Mouse (Mus musculus) intestine, embryonic 15.5 days (tissue): Measurements from ENCODE around the gene Iqsec3. TPM values are rescaled to one million over a fixed set of nuclear protein-coding genes. Genes with fewer than 3 reads are reported as not detected.

Experiments
- ATAC-seq: fragments of 200-750 bp; cut with Nextera tagmentation; 2 replicates; pipeline ENCODE4 v1.8.0; 2017; ENCODE audit warnings: moderate TSS enrichment, moderate library complexity
- H3K27ac ChIP-seq: fragments of 300-500 bp; sonication (generic); 2 replicates; pipeline ENCODE4 v1.5.1; 2015; ENCODE audit warnings: mild to moderate bottlenecking, inconsistent platforms
- H3K27me3 ChIP-seq: fragments of 300-500 bp; sonication (generic); replicated peaks from 2 replicates; pipeline ENCODE4 v1.6.1; 2015; ENCODE audit warnings: inconsistent platforms
- H3K36me3 ChIP-seq: fragments of 300-500 bp; sonication (generic); 2 replicates; pipeline ENCODE4 v1.6.1; 2015; ENCODE audit warnings: inconsistent platforms
- H3K4me1 ChIP-seq: fragments of 300-500 bp; sonication (generic); replicated peaks from 2 replicates; pipeline ENCODE4 v1.6.1; 2015; ENCODE audit warnings: inconsistent platforms
- H3K4me2 ChIP-seq: fragments of 300-500 bp; sonication (generic); replicated peaks from 2 replicates; pipeline ENCODE4 v1.6.1; 2015; ENCODE audit warnings: mild to moderate bottlenecking, inconsistent platforms
- H3K4me3 ChIP-seq: fragments of 300-500 bp; sonication (generic); replicated peaks from 2 replicates; pipeline ENCODE4 v1.5.1; 2015; ENCODE audit warnings: inconsistent platforms
- H3K9ac ChIP-seq: fragments of 300-500 bp; sonication (generic); 2 replicates; pipeline ENCODE4 v1.6.1; 2015; ENCODE audit warnings: inconsistent platforms
- H3K9me3 ChIP-seq: fragments of 300-500 bp; sonication (generic); 2 replicates; pipeline ENCODE4 v1.6.1; 2016; ENCODE audit warnings: inconsistent platforms
- WGBS: fragments of 180-500 bp; shearing (Covaris S2); methylation state at CpG from one replicate; pipeline ENCODE4 v1.1.7; 2015; 5-methylcytosine and 5-hydroxymethylcytosine counted together
- polyA plus RNA-seq: library from polyadenylated mRNA; unstranded; fragments of >200 nt; fragmentation: Nextera tagmentation; extraction: Ambion mirVana; gene quantifications from 2 replicates; pipeline ENCODE4 v1.2.1, GENCODE M21; 2015

The Iqsec3 gene
- polyA plus RNA-seq, 1 experiment from 2014 or later = 0.26 TPM

GRCm38 (mm10) chr6:121343771-121344123, 129.7 kb downstream of the Iqsec3 start:
- ATAC-seq = no peak
- no peak overlapping the region for H3K9ac ChIP-seq

GRCm38 (mm10) chr6:121343026-121343770, 130.3 kb downstream of the Iqsec3 start, which contains the start of gene Slc6a12:
Slc6a12 (plus strand) TSS chr6:121343076.
- 72% methylated on average over 15 of the region's 15 CpGs for WGBS
- no peak for ATAC-seq
- Histone ChIP-seq H3K4me3 (no peak within 1 kb of the TSS), H3K4me1 (no peaks in the 10 kb centered on the region), H3K27me3 (no peaks in the 10 kb centered on the region), H3K9ac (no peak within 1 kb of the TSS), H3K27ac (no peak within 1 kb of the TSS), H3K36me3 (no peaks in the 10 kb centered on the region), H3K9me3 (no peaks in the 10 kb centered on the region), H3K4me2 (no peak within 1 kb of the TSS)

More at GRCm38 (mm10) chr6:121343771-121344123, 129.7 kb downstream of the Iqsec3 start:
- Histone ChIP-seq H3K4me3 (no peak overlapping the region), H3K4me2 (no peak overlapping the region), H3K27me3 (no peaks in the 10 kb centered on the region), H3K9me3 (no peaks in the 10 kb centered on the region), H3K36me3 (no peaks in the 10 kb centered on the region), H3K4me1 (no peaks in the 10 kb centered on the region), H3K27ac (no peak overlapping the region)
- 58% methylated on average over 6 of the region's 6 CpGs for WGBS

- WGBS = 81% methylated on average over 6 of the region's 6 CpGs
- no peak for ATAC-seq
Observed at GRCm38 (mm10) chr6:121341650-121342049, 131.8 kb downstream of the Iqsec3 start.

GRCm38 (mm10) chr6:121338519-121338896, 135.0 kb downstream of the Iqsec3 start:
- WGBS = 41% methylated on average over 4 of the region's 4 CpGs

More at GRCm38 (mm10) chr6:121341650-121342049, 131.8 kb downstream of the Iqsec3 start:
- H3K9me3 ChIP-seq = no peaks in the 10 kb centered on the region
- no peak overlapping the region for H3K9ac ChIP-seq
- H3K4me1 ChIP-seq = no peaks in the 10 kb centered on the region
- H3K27ac ChIP-seq = no peak overlapping the region
- no peaks in the 10 kb centered on the region for H3K27me3 ChIP-seq
- no peak overlapping the region for H3K4me2 ChIP-seq
- no peak overlapping the region for H3K4me3 ChIP-seq
- no peaks in the 10 kb centered on the region for H3K36me3 ChIP-seq

GRCm38 (mm10) chr6:121337770-121338518, 135.5 kb downstream of the Iqsec3 start:
- no peaks in the 10 kb centered on the region for H3K36me3 ChIP-seq
- H3K4me3 ChIP-seq = no peak overlapping the region
- no peak overlapping the region for H3K27ac ChIP-seq
- H3K27me3 ChIP-seq = no peaks in the 10 kb centered on the region
- H3K4me2 ChIP-seq = no peak overlapping the region
- peak; percentile 78 for ATAC-seq
- H3K9ac ChIP-seq = no peak overlapping the region
- no peaks in the 10 kb centered on the region for H3K9me3 ChIP-seq
- WGBS = 35% methylated on average over 3 of the region's 3 CpGs
- H3K4me1 ChIP-seq = no peaks in the 10 kb centered on the region

More at GRCm38 (mm10) chr6:121338519-121338896, 135.0 kb downstream of the Iqsec3 start:
- H3K9ac ChIP-seq = no peak overlapping the region
- H3K4me2 ChIP-seq = no peak overlapping the region
- no peak overlapping the region for H3K27ac ChIP-seq
- no peaks in the 10 kb centered on the region for H3K36me3 ChIP-seq
- H3K4me3 ChIP-seq = no peak overlapping the region
- no peaks in the 10 kb centered on the region for H3K9me3 ChIP-seq
- H3K27me3 ChIP-seq = no peaks in the 10 kb centered on the region
- 0 out of 2 replicates have a peak, but pooled peaks have one; percentile 16 for ATAC-seq
- H3K4me1 ChIP-seq = no peaks in the 10 kb centered on the region

- Histone ChIP-seq H3K4me1 (no peaks in the 10 kb centered on the region), H3K9ac (no peak overlapping the region), H3K36me3 (no peaks in the 10 kb centered on the region), H3K27ac (no peak overlapping the region), H3K9me3 (no peaks in the 10 kb centered on the region), H3K27me3 (no peaks in the 10 kb centered on the region), H3K4me3 (no peak overlapping the region), H3K4me2 (no peak overlapping the region)
- 92% methylated on average over 9 of the region's 9 CpGs for WGBS
- no peak for ATAC-seq
Observed at GRCm38 (mm10) chr6:121337229-121337628, 136.2 kb downstream of the Iqsec3 start.

DNA sequence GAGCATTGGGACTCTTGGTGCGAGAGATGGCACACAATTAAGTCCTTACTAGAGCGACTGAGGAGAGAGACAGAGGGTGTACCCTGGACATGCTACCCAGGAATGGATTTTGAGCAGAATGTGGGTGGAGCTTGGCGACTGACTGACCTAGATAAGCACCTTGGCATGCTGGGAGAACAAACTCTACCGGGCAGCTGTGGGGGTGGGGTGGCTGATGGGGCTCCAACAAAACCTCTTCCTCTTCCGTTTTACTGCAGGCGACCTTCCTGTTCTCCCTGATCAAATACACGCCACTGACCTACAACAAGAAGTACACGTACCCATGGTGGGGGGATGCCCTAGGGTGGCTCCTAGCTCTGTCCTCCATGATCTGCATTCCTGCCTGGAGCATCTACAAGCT, 136.9 kb downstream of the Iqsec3 start:
- no peaks in the 10 kb centered on the region for H3K27me3 ChIP-seq
- H3K4me1 ChIP-seq = no peaks in the 10 kb centered on the region
- no peak overlapping the region for H3K27ac ChIP-seq
- H3K36me3 ChIP-seq = no peaks in the 10 kb centered on the region
- no peak overlapping the region for H3K4me2 ChIP-seq
- no peaks in the 10 kb centered on the region for H3K9me3 ChIP-seq
- H3K4me3 ChIP-seq = no peak overlapping the region
- peak; percentile 29; the same call in 1 of the 2 replicates for ATAC-seq
- 56% methylated on average over 8 of the region's 8 CpGs for WGBS
- H3K9ac ChIP-seq = no peak overlapping the region

DNA sequence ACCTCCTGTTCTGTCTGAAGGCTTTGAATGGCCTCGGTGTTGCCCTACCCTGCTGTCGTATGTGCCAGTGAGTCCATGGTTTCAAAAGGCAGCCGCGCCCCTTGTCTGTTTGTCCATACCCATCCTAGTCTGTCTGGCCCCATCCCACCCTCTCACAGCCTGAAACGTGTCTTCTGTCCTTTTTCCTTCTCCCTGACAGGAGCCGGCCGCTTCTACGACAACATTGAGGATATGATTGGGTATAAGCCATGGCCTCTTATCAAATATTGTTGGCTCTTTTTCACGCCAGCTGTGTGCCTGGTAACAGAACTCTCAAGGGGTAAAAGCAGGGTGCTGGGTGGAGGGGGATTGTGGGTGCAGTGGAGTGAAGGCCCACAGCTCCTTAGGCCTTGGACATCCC, 137.6 kb downstream of the Iqsec3 start:
- no peak overlapping the region for H3K4me2 ChIP-seq
- no peak for ATAC-seq
- 79% methylated on average over 9 of the region's 9 CpGs for WGBS
- H3K9me3 ChIP-seq = no peaks in the 10 kb centered on the region
- H3K4me3 ChIP-seq = no peak overlapping the region
- no peaks in the 10 kb centered on the region for H3K36me3 ChIP-seq
- no peaks in the 10 kb centered on the region for H3K27me3 ChIP-seq
- H3K4me1 ChIP-seq = no peaks in the 10 kb centered on the region
- H3K9ac ChIP-seq = no peak overlapping the region
- no peak overlapping the region for H3K27ac ChIP-seq

GRCm38 (mm10) chr6:121329848-121330508, 143.5 kb downstream of the Iqsec3 start:
- Histone ChIP-seq H3K27ac (no peak overlapping the region), H3K9ac (no peak overlapping the region), H3K27me3 (no peaks in the 10 kb centered on the region), H3K4me3 (no peak overlapping the region), H3K9me3 (no peaks in the 10 kb centered on the region), H3K36me3 (no peaks in the 10 kb centered on the region), H3K4me2 (no peak overlapping the region), H3K4me1 (no peaks in the 10 kb centered on the region)
- 19% methylated on average over 10 of the region's 10 CpGs for WGBS
- ATAC-seq = peak; percentile 47

DNA sequence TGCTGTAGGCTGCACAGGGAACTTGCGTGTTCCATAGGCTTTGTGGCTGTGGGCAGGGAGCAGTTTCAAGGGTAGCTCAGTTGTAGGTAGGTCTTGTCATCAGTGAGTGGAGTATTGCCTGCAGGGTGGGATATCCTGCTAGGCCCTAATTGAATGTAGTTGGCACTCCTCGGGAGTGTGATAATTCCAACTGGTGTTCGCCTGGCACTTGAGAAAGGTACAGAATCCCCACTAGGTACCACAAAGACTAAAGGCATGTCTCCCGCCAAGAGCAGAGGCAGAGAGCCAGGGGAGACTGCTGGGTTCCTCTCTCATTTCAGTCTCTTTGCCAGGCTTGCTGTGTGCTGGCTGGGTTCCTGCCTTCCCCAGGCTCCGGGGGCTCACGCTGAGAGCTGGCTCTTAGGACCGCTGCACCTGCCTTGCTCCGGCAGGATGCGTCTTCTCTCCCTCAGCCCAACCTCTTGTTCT, 145.0 kb downstream of the Iqsec3 start:
- no peak overlapping the region for H3K27ac ChIP-seq
- 77% methylated on average over 9 of the region's 9 CpGs for WGBS
- no peaks in the 10 kb centered on the region for H3K36me3 ChIP-seq
- H3K4me1 ChIP-seq = no peaks in the 10 kb centered on the region
- ATAC-seq = no peak
- H3K4me2 ChIP-seq = no peak overlapping the region
- H3K27me3 ChIP-seq = no peaks in the 10 kb centered on the region
- no peak overlapping the region for H3K9ac ChIP-seq
- no peaks in the 10 kb centered on the region for H3K9me3 ChIP-seq
- H3K4me3 ChIP-seq = no peak overlapping the region

GRCm38 (mm10) chr6:121326486-121327069, 146.9 kb downstream of the Iqsec3 start:
- 44% methylated on average over 10 of the region's 10 CpGs for WGBS
- no peak overlapping the region for H3K4me3 ChIP-seq
- H3K27me3 ChIP-seq = no peaks in the 10 kb centered on the region
- H3K9ac ChIP-seq = no peak overlapping the region
- H3K4me1 ChIP-seq = no peaks in the 10 kb centered on the region
- H3K9me3 ChIP-seq = no peaks in the 10 kb centered on the region
- no peak overlapping the region for H3K27ac ChIP-seq
- no peak for ATAC-seq
- H3K4me2 ChIP-seq = no peak overlapping the region
- H3K36me3 ChIP-seq = no peaks in the 10 kb centered on the region

GRCm38 (mm10) chr6:121325740-121326139, 147.7 kb downstream of the Iqsec3 start:
- no peak overlapping the region for H3K4me2 ChIP-seq
- H3K27ac ChIP-seq = no peak overlapping the region
- WGBS = 62% methylated on average over 9 of the region's 9 CpGs
- H3K36me3 ChIP-seq = no peaks in the 10 kb centered on the region
- H3K9ac ChIP-seq = no peak overlapping the region
- no peak overlapping the region for H3K4me3 ChIP-seq
- no peaks in the 10 kb centered on the region for H3K4me1 ChIP-seq
- H3K27me3 ChIP-seq = no peaks in the 10 kb centered on the region
- no peak for ATAC-seq
- H3K9me3 ChIP-seq = no peaks in the 10 kb centered on the region
